Mouse (Mus musculus): ENCODE measurements at regions not wholly inside any gene's neighbourhood (a gene's known extent, or its start where the extent isn't known, plus 50 kb on each side); places are given as distances from the start of the nearest gene placed in this dataset.

DNA sequence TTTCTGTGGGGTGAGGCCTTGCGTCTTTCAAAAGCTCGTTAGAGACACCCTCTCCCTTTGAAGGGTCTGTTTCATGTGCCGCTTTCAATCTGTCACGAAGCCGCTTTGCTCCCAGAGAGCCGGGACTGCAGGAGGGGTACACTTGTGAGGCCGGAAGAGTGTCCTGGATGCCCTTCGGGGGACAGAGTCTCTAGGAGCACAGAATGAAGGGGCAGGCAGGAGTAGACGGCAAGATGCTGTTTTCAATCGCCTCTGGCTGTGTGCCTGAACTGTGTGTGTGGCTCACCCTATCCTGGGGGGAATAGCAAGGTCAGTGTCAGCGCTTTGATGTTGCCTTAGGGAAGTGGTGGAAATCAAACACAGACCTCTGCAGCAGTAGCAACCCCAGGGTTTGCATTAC is 174.7 kb downstream of the Gadd45g start:
- TF ChIP-seq CTCF (IDR thresholded peaks at IDR 0.05; ENCODE audit: borderline replicate concordance, insufficient read depth, low read depth, low read length) = no peak
- no peak for TF ChIP-seq POLR2A (IDR thresholded peaks at IDR 0.05; ENCODE audit: borderline replicate concordance, insufficient read depth, low read length)
